Mouse (Mus musculus) spleen, adult 2 months (tissue): ENCODE data around the gene Fga. TPM values are rescaled to one million over a fixed set of nuclear protein-coding genes. Genes with fewer than 3 reads are reported as not detected.

Experiments used
- DNase-seq, 2 experiments: peaks; one replicate each; pipeline versions ENCODE4 v3.0.0 to v3.0.0-alpha.2; 2012 to 2021; ENCODE audit warnings: low spot score in 2 of 2, low read depth in 1 of 2
- H3K27ac ChIP-seq: fragments of 200-500 bp; 2 replicates; pipeline ENCODE4 v1.5.1; 2012; ENCODE audit warnings: low read length, inconsistent platforms; ENCODE audit not compliant: insufficient read depth
- H3K27me3 ChIP-seq: fragments of 200-500 bp; 2 replicates; pipeline ENCODE4 v1.6.1; 2012; ENCODE audit warnings: mild to moderate bottlenecking, moderate library complexity, low read length, inconsistent platforms; ENCODE audit not compliant: control insufficient read depth, insufficient read depth
- H3K36me3 ChIP-seq: fragments of 200-500 bp; 2 replicates; pipeline ENCODE4 v1.6.1; 2012; ENCODE audit warnings: mild to moderate bottlenecking, low read length, inconsistent platforms; ENCODE audit not compliant: control insufficient read depth, insufficient read depth
- H3K4me1 ChIP-seq: fragments of 200-500 bp; 2 replicates; pipeline ENCODE4 v1.6.1; 2011; ENCODE audit warnings: inconsistent platforms; ENCODE audit not compliant: control insufficient read depth, insufficient read depth, insufficient read length
- H3K4me3 ChIP-seq: fragments of 200-500 bp; 2 replicates; pipeline ENCODE4 v1.5.1; 2011; ENCODE audit warnings: mild to moderate bottlenecking, inconsistent platforms; ENCODE audit not compliant: insufficient read depth, insufficient read length; ENCODE audit errors: extremely low read depth
- CTCF ChIP-seq: fragments of 200-500 bp; IDR thresholded peaks from 2 replicates; pipeline ENCODE4 v1.5.1; 2011; ENCODE audit warnings: mild to moderate bottlenecking, inconsistent platforms; ENCODE audit not compliant: insufficient read depth, insufficient read length, insufficient replicate concordance; ENCODE audit errors: extremely low read depth
- POLR2A ChIP-seq: fragments of 200-500 bp; IDR thresholded peaks from 2 replicates; pipeline ENCODE4 v1.6.1; 2011; ENCODE audit warnings: low read depth, low read length, inconsistent platforms
- WGBS: fragments of 180-500 bp; shearing (Covaris S2); methylation state at CpG from one replicate; pipeline ENCODE4 v1.1.7; 2018; 5-methylcytosine and 5-hydroxymethylcytosine counted together
- polyA plus RNA-seq: library from polyadenylated mRNA; depleted of rRNA; stranded (reverse); fragments of >200 nt; gene quantifications from 2 replicates; pipeline ENCODE4 v1.2.3, GENCODE M21; 2012

Gene Fga
- polyA plus RNA-seq, 1 experiment, result 0.05 TPM

- DNase-seq, result no peak
- no peak for TF ChIP-seq CTCF
- TF ChIP-seq POLR2A, result no peak
- WGBS, result 92% methylated on average over 3 of the region's 3 CpGs
Measured at GRCm38 (mm10) chr3:82996656-82997055, 29.2 kb upstream of the Fga start.

GRCm38 (mm10) chr3:82998772-82999463 lies 27.0 kb upstream of the Fga start:
- Histone ChIP-seq H3K4me3 (no peak overlapping the region), H3K4me1 (no peaks in the 10 kb centered on the region), H3K36me3 (no peaks in the 10 kb centered on the region), H3K27ac (no peak overlapping the region), H3K27me3 (no peaks in the 10 kb centered on the region)
- DNase-seq, result peak in 1 of 2 experiments; percentile 23
- TF ChIP-seq POLR2A (no peak), CTCF (peak; percentile 7; the same call in 1 of the 2 replicates)
- WGBS, result 36% methylated on average over 8 of the region's 8 CpGs

More at GRCm38 (mm10) chr3:82996656-82997055, 29.2 kb upstream of the Fga start:
- Histone ChIP-seq H3K27me3 (no peaks in the 10 kb centered on the region), H3K4me3 (no peak overlapping the region), H3K4me1 (no peaks in the 10 kb centered on the region), H3K36me3 (no peaks in the 10 kb centered on the region), H3K27ac (no peak overlapping the region)

- no peak overlapping the region for H3K27ac ChIP-seq
- TF ChIP-seq CTCF (no peak), POLR2A (no peak)
- 87% methylated on average over 9 of the region's 9 CpGs for WGBS
- H3K4me1 ChIP-seq, result no peaks in the 10 kb centered on the region
- DNase-seq, result no peak
- H3K27me3 ChIP-seq, result no peaks in the 10 kb centered on the region
- H3K36me3 ChIP-seq, result no peaks in the 10 kb centered on the region
- H3K4me3 ChIP-seq, result no peak overlapping the region
Measured at GRCm38 (mm10) chr3:82999995-83000394, 25.9 kb upstream of the Fga start.

DNA sequence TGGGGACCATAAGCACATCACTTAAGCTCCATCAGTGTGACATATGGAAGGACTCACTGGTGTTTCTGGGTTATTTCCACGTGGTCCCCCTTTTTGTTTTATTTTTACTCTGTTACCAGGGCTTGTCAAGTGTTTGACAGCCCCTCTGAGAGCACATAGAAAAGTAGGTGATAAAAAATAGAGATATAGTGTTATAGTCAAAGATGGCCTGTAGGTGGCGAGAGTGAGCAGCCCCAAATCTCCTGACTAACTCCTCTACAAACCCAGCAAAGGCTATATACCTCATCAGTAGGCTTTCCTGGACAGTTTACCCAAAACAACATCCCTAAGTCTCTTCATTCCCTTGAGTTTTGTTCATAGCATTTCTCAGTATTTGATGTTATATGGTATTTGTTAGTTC lies 23.7 kb upstream of the Fga start:
- Histone ChIP-seq H3K4me3 (no peak overlapping the region), H3K27ac (no peak overlapping the region), H3K36me3 (no peaks in the 10 kb centered on the region), H3K27me3 (no peaks in the 10 kb centered on the region), H3K4me1 (no peaks in the 10 kb centered on the region)
- WGBS, result 1% methylated on average over 2 of the region's 2 CpGs
- TF ChIP-seq CTCF (peak; percentile 24; the same call in 1 of the 2 replicates), POLR2A (no peak)
- DNase-seq, result peak in 1 of 2 experiments; percentile 3

DNA sequence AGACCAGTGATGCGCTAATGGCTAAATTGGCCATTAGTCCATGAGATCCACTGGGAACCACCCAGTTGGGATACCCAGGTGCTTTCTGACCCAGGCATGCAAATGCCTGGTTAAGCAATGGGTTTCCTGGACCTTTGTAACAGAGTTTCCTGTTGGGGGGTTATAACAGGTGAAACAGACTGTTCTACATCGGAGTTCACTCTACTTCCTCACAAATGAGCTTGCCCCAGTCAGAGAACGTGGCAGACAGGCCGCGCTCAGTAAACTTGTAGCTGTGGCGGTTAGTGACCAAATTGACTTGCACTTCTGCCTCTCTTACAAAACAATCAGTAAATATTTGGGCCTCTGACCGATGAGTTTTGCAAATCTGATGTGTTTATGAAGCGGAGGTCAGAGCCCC lies 22.8 kb upstream of the Fga start:
- Histone ChIP-seq H3K4me1 (no peaks in the 10 kb centered on the region), H3K27me3 (no peaks in the 10 kb centered on the region), H3K27ac (no peak overlapping the region), H3K36me3 (no peaks in the 10 kb centered on the region), H3K4me3 (no peak overlapping the region)
- DNase-seq, result no peak
- TF ChIP-seq CTCF (no peak), POLR2A (no peak)
- WGBS, result 81% methylated on average over 8 of the region's 8 CpGs

GRCm38 (mm10) chr3:83004801-83005200 lies 21.1 kb upstream of the Fga start:
- Histone ChIP-seq H3K27ac (no peak overlapping the region), H3K4me1 (no peaks in the 10 kb centered on the region), H3K4me3 (no peak overlapping the region), H3K36me3 (no peaks in the 10 kb centered on the region), H3K27me3 (no peaks in the 10 kb centered on the region)
- TF ChIP-seq CTCF, result no peak
- no peak for TF ChIP-seq POLR2A
- no peak for DNase-seq
- WGBS, result 86% methylated on average over 7 of the region's 7 CpGs

DNA sequence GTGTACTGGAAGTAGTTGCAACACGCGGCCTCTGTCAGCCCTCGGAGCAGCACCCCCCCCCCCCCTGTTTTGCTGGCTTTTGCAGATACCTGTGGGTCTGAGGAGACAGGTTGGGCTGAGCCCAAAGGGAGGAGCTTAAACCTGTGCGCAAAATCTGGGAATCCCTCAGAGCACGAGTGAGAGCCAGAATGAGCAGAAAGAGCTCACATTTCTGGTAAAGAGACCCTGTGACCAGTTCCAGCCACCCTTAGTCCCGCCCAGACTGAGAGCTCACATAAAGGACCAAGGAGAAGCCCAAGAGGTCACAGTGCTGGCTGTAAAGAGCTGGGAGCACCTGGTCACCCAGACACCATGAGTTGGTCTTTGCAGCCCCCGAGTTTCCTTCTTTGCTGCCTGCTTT lies 18.3 kb upstream of the Fga start, which contains the start of gene Fgg:
Gene Fgg, plus strand, starts transcription at position 168 of the 400 bp plus-strand sequence.
- H3K27ac ChIP-seq, result no peak within 1 kb of the TSS

More for the DNA sequence above, 18.3 kb upstream of the Fga start, which contains the start of gene Fgg:
- Histone ChIP-seq H3K4me1 (no peaks in the 10 kb centered on the region), H3K36me3 (no peaks in the 10 kb centered on the region), H3K27me3 (no peaks in the 10 kb centered on the region), H3K4me3 (no peak within 1 kb of the TSS)
- TF ChIP-seq POLR2A (no peak), CTCF (no peak)
- DNase-seq, result no peak
- WGBS, result 56% methylated on average over 7 of the region's 7 CpGs
